ENCODE assay signal across 21 mouse cellular contexts in genomic region chr3:55536901-55537300, GRCm38 (mm10).
DNase-seq lines count a peak whose midpoint lies in the region; ATAC-seq and TF ChIP-seq lines count a peak whose summit lies in the region.
"Had no signal": no experiment of that assay in that cellular context is flagged by ENCODE, and none has a peak within 500 bp of the region (broad histone marks: within the 10 kb centered on the region; RNA-seq: fewer than 3 reads in every experiment).

No protein-coding gene starts in this region.

- TF ChIP-seq POLR2A in limb, embryonic 14.5 days (IDR thresholded peaks at IDR 0.05; ENCODE audit: borderline replicate concordance, extremely low read depth, insufficient read depth, insufficient read length) = no peak

- 0 out of 2 replicates have a peak overlapping the region, but pooled peaks have one; percentile 17 for H3K27ac ChIP-seq in hindbrain, embryonic 14.5 days
- no peak overlapping the region for H3K27ac ChIP-seq in hindbrain, embryonic 11.5 days (ENCODE audit: low read depth, low read length)
- peak overlapping the region; percentile 16; the same call in 1 of the 2 replicates for H3K27ac ChIP-seq in embryonic facial prominence, embryonic 13.5 days
- H3K27ac ChIP-seq in limb, embryonic 14.5 days (replicated peaks; ENCODE audit: low read depth, low read length) = peak overlapping the region; percentile 21
- H3K27ac ChIP-seq: forebrain, embryonic 13.5 days; kidney, embryonic 15.5 days; midbrain, embryonic 15.5 days had no signal

- in situ Hi-C loops in Patski (cut with MboI; ENCODE audit: low pct_unique_long_range_greater_than_20kb) = no loop called here

- no peak for DNase-seq in hindbrain, embryonic 14.5 days (ENCODE audit: low spot score)
- DNase-seq in hindbrain, embryonic 11.5 days (ENCODE audit: low spot score) = no peak
- no peak for DNase-seq in Patski (ENCODE audit: low read depth, low spot score)
- peak; percentile 60 for DNase-seq in limb, embryonic 14.5 days (ENCODE audit: low spot score)
- no peak for DNase-seq in adrenal gland, postnatal 10 days
- no peak for DNase-seq in urinary bladder, postnatal 36 days (ENCODE audit: low spot score in 2 of 2)
- DNase-seq: adrenal gland, adult 8-10 months; B cell, adult 2 months; cerebellum, adult 11 months; cerebellum, postnatal 10 days; gastrocnemius, postnatal 10 days; heart, adult 18-20 months; heart, postnatal 4 days; kidney, postnatal 4 days; liver, postnatal 0 days; lung, postnatal 14 days had no signal

- no peak for ATAC-seq in hindbrain, embryonic 14.5 days (ENCODE audit: low FRiP score)
- ATAC-seq in hindbrain, embryonic 11.5 days (ENCODE audit: low FRiP score) = no peak
- ATAC-seq in Patski = peak; percentile 60
- peak; percentile 43; the same call in 1 of the 2 replicates for ATAC-seq in embryonic facial prominence, embryonic 13.5 days (ENCODE audit: insufficient number of reproducible peaks, insufficient read depth, low FRiP score, low TSS enrichment, low read depth)
- no peak for ATAC-seq in limb, embryonic 14.5 days (ENCODE audit: low FRiP score, low read depth)
- ATAC-seq: forebrain, embryonic 13.5 days; intestine, postnatal 0 days; liver, postnatal 0 days; midbrain, embryonic 15.5 days had no signal

- POLR2A ChIA-PET in Patski (lab: Charles Lee) = no interaction called here

- H3K4me3 ChIP-seq in hindbrain, embryonic 14.5 days (replicated peaks; ENCODE audit: low read length) = no peak overlapping the region
- no peak overlapping the region for H3K4me3 ChIP-seq in hindbrain, embryonic 11.5 days (ENCODE audit: low read depth, low read length)
- H3K4me3 ChIP-seq in embryonic facial prominence, embryonic 13.5 days = no peak overlapping the region
- H3K4me3 ChIP-seq in limb, embryonic 14.5 days (replicated peaks; ENCODE audit: low read length) = no peak overlapping the region
- H3K4me3 ChIP-seq: forebrain, embryonic 13.5 days; kidney, embryonic 15.5 days; midbrain, embryonic 15.5 days had no signal

- no peak for TF ChIP-seq CTCF in Patski (IDR thresholded peaks at IDR 0.05)

- CTCF ChIA-PET in Patski (lab: Charles Lee) = interaction anchor here (1.7 kb wide), 1 partner anchor 17 kb away, joined by 5 read pairs; no protein-coding TSS in a partner anchor

- H3K4me1 ChIP-seq in hindbrain, embryonic 14.5 days (replicated peaks; ENCODE audit: control insufficient read depth, insufficient read depth, low read length) = peaks cover 23% of the 10 kb centered on the region
- H3K4me1 ChIP-seq in hindbrain, embryonic 11.5 days (replicated peaks; ENCODE audit: control insufficient read depth, insufficient read depth, low read length) = no peaks in the 10 kb centered on the region
- H3K4me1 ChIP-seq in embryonic facial prominence, embryonic 13.5 days = peaks cover 60% of the 10 kb centered on the region
- peaks cover 64% of the 10 kb centered on the region for H3K4me1 ChIP-seq in limb, embryonic 14.5 days (ENCODE audit: control insufficient read depth, insufficient read depth, low read length)

- peaks cover 13% of the 10 kb centered on the region; the same call in 1 of the 2 replicates for H3K36me3 ChIP-seq in hindbrain, embryonic 14.5 days (replicated peaks; ENCODE audit: control insufficient read depth, insufficient read depth)
- H3K36me3 ChIP-seq in hindbrain, embryonic 11.5 days (ENCODE audit: control insufficient read depth, insufficient read depth, low read length) = no peaks in the 10 kb centered on the region
- H3K36me3 ChIP-seq in embryonic facial prominence, embryonic 13.5 days = no peaks in the 10 kb centered on the region
- H3K36me3 ChIP-seq in limb, embryonic 14.5 days (ENCODE audit: control insufficient read depth, insufficient read depth, low read length) = no peaks in the 10 kb centered on the region
- H3K36me3 ChIP-seq: kidney, embryonic 15.5 days had no signal

- no peak overlapping the region for H3K9ac ChIP-seq in hindbrain, embryonic 14.5 days
- H3K9ac ChIP-seq in hindbrain, embryonic 11.5 days (ENCODE audit: low read depth, low read length) = no peak overlapping the region
- no peak overlapping the region for H3K9ac ChIP-seq in embryonic facial prominence, embryonic 13.5 days
- H3K9ac ChIP-seq in limb, embryonic 14.5 days (ENCODE audit: low read depth, low read length, severe bottlenecking) = no peak overlapping the region
- H3K9ac ChIP-seq: forebrain, embryonic 13.5 days; kidney, embryonic 15.5 days; liver, postnatal 0 days; midbrain, embryonic 15.5 days had no signal

- WGBS in hindbrain, embryonic 14.5 days = 65% methylated on average over 6 of the region's 6 CpGs
- 72% methylated on average over 6 of the region's 6 CpGs for WGBS in hindbrain, embryonic 11.5 days
- 16% methylated on average over 6 of the region's 6 CpGs for WGBS in embryonic facial prominence, embryonic 13.5 days
- 14% methylated on average over 6 of the region's 6 CpGs for WGBS in limb, embryonic 14.5 days

- no peak overlapping the region for H3K4me2 ChIP-seq in hindbrain, embryonic 14.5 days (replicated peaks)
- no peak overlapping the region for H3K4me2 ChIP-seq in hindbrain, embryonic 11.5 days (replicated peaks; ENCODE audit: low read depth, low read length)
- no peak overlapping the region for H3K4me2 ChIP-seq in embryonic facial prominence, embryonic 13.5 days
- no peak overlapping the region for H3K4me2 ChIP-seq in limb, embryonic 14.5 days (replicated peaks; ENCODE audit: low read depth, low read length, severe bottlenecking)
- H3K4me2 ChIP-seq: forebrain, embryonic 13.5 days; kidney, embryonic 15.5 days; midbrain, embryonic 15.5 days had no signal

- no peaks in the 10 kb centered on the region for H3K27me3 ChIP-seq in hindbrain, embryonic 14.5 days (ENCODE audit: control insufficient read depth, insufficient read depth, low read length)
- H3K27me3 ChIP-seq in hindbrain, embryonic 11.5 days (ENCODE audit: control insufficient read depth, insufficient read depth, low read length) = no peaks in the 10 kb centered on the region
- H3K27me3 ChIP-seq in Patski = no peaks in the 10 kb centered on the region
- H3K27me3 ChIP-seq in embryonic facial prominence, embryonic 13.5 days = no peaks in the 10 kb centered on the region
- H3K27me3 ChIP-seq in limb, embryonic 14.5 days (ENCODE audit: control insufficient read depth, insufficient read depth, low read length) = no peaks in the 10 kb centered on the region
- H3K27me3 ChIP-seq: forebrain, embryonic 13.5 days; kidney, embryonic 15.5 days; midbrain, embryonic 15.5 days had no signal

- H3K9me3 ChIP-seq in hindbrain, embryonic 14.5 days (ENCODE audit: control insufficient read depth, low read length) = no peaks in the 10 kb centered on the region
- H3K9me3 ChIP-seq in hindbrain, embryonic 11.5 days (ENCODE audit: control insufficient read depth, low read length) = no peaks in the 10 kb centered on the region
- no peaks in the 10 kb centered on the region for H3K9me3 ChIP-seq in embryonic facial prominence, embryonic 13.5 days
- H3K9me3 ChIP-seq in limb, embryonic 14.5 days (ENCODE audit: control insufficient read depth, low read length) = no peaks in the 10 kb centered on the region
- H3K9me3 ChIP-seq: forebrain, embryonic 13.5 days; kidney, embryonic 15.5 days; midbrain, embryonic 15.5 days had no signal

Comparison
In these comparisons a context has a peak if more than half of its experiments do, and no peak if none do; other contexts are left out.
1. ATAC-seq: peak in Patski (single experiment) and embryonic facial prominence, embryonic 13.5 days (single experiment); none in hindbrain, embryonic 14.5 days (single experiment), hindbrain, embryonic 11.5 days (single experiment) and limb, embryonic 14.5 days (single experiment).